Mouse (Mus musculus) macrophage (primary cell): Measurements from ENCODE around the gene Fbxw5. TPM values are rescaled to one million over a fixed set of nuclear protein-coding genes. Genes with fewer than 3 reads are reported as not detected.
A peak's percentile ranks its signal among the peaks of the same experiment; 100 is the strongest.
"Not testable (repeated sequence)": the region's sequence is repeated elsewhere in the genome, so short reads cannot be mapped to it uniquely, and the experiment has no call there.

Source experiments
- H3K27ac ChIP-seq: fragments of 350-480 bp; formaldehyde crosslinking; 2 replicates; pipeline ENCODE4 v1.9.0; 2021
- H3K36me3 ChIP-seq: fragments of 350-480 bp; formaldehyde crosslinking; 2 replicates; pipeline ENCODE4 v1.9.0; 2021; ENCODE audit errors: inconsistent target
- H3K4me3 ChIP-seq: fragments of 350-480 bp; formaldehyde crosslinking; 2 replicates; pipeline ENCODE4 v1.9.0; 2021; ENCODE audit errors: inconsistent target
- H3K79me2 ChIP-seq: fragments of 350-480 bp; formaldehyde crosslinking; 2 replicates; pipeline ENCODE4 v1.9.0; 2021; ENCODE audit errors: inconsistent target
- WGBS: methylation state at CpG from one replicate; pipeline ENCODE4 v1.1.7; 2026; ENCODE audit warnings: inconsistent platforms; ENCODE audit not compliant: missing documents; 5-methylcytosine and 5-hydroxymethylcytosine counted together
- polyA plus RNA-seq: library from polyadenylated mRNA; stranded (reverse); fragments of 250-400 nt; gene quantifications from 3 replicates; pipeline ENCODE4 v1.2.4, GENCODE M21; 2018; ENCODE audit warnings: inconsistent platforms

Fbxw5 gene
- polyA plus RNA-seq, 1 experiment from 2014 or later = 21.9 TPM

- H3K4me3 ChIP-seq = no peak overlapping the region
- H3K27ac ChIP-seq = no peak overlapping the region
- H3K79me2 ChIP-seq = peaks cover 32% of the 10 kb centered on the region; the same call in 1 of the 2 replicates
- 100% methylated on average over 2 of the region's 2 CpGs for WGBS
- H3K36me3 ChIP-seq = peaks cover 51% of the 10 kb centered on the region
Observed at GRCm38 (mm10) chr2:25533707-25534106, 33.2 kb downstream of the Fbxw5 start.

- no peak overlapping the region for H3K27ac ChIP-seq
- peaks cover 38% of the 10 kb centered on the region; the same call in 1 of the 2 replicates for H3K79me2 ChIP-seq
- H3K4me3 ChIP-seq = no peak overlapping the region
- H3K36me3 ChIP-seq = peaks cover 47% of the 10 kb centered on the region
- 76% methylated on average over 3 of the region's 3 CpGs for WGBS
Observed at GRCm38 (mm10) chr2:25534178-25534865, 33.8 kb downstream of the Fbxw5 start.

- 100% methylated on average over 2 of the region's 2 CpGs for WGBS
- H3K79me2 ChIP-seq = peaks cover 43% of the 10 kb centered on the region
- no peak overlapping the region for H3K4me3 ChIP-seq
- H3K27ac ChIP-seq = no peak overlapping the region
- H3K36me3 ChIP-seq = peaks cover 46% of the 10 kb centered on the region
Observed at GRCm38 (mm10) chr2:25534866-25535182, 34.3 kb downstream of the Fbxw5 start.

GRCm38 (mm10) chr2:25536531-25536930, 36.0 kb downstream of the Fbxw5 start:
- Histone ChIP-seq H3K79me2 (peaks cover 60% of the 10 kb centered on the region), H3K27ac (no peak overlapping the region), H3K36me3 (peaks cover 32% of the 10 kb centered on the region), H3K4me3 (no peak overlapping the region)
- WGBS = 96% methylated on average over 8 of the region's 8 CpGs

- WGBS = 98% methylated on average over 4 of the region's 4 CpGs
Observed at GRCm38 (mm10) chr2:25540541-25540948, 40.0 kb downstream of the Fbxw5 start.

GRCm38 (mm10) chr2:25541644-25542367, 41.3 kb downstream of the Fbxw5 start:
- H3K27ac ChIP-seq = no peak overlapping the region
- 89% methylated on average over 10 of the region's 10 CpGs for WGBS
- peaks cover 19% of the 10 kb centered on the region; the same call in 1 of the 2 replicates for H3K36me3 ChIP-seq
- H3K4me3 ChIP-seq = no peak overlapping the region
- H3K79me2 ChIP-seq = peaks cover 95% of the 10 kb centered on the region

More at GRCm38 (mm10) chr2:25540541-25540948, 40.0 kb downstream of the Fbxw5 start:
- Histone ChIP-seq H3K27ac (no peak overlapping the region), H3K79me2 (peaks cover 88% of the 10 kb centered on the region), H3K36me3 (peaks cover 27% of the 10 kb centered on the region), H3K4me3 (no peak overlapping the region)

- 5% methylated on average over 43 of the region's 43 CpGs for WGBS
- Histone ChIP-seq H3K79me2 (peaks cover 53% of the 10 kb centered on the region), H3K27ac (peak overlapping the region; percentile 47), H3K4me3 (peak overlapping the region; percentile 80), H3K36me3 (no peaks in the 10 kb centered on the region)
Observed at GRCm38 (mm10) chr2:25545996-25546810, 45.7 kb downstream of the Fbxw5 start.

GRCm38 (mm10) chr2:25546811-25547491, 46.4 kb downstream of the Fbxw5 start, which contains the start of gene Traf2:
Gene Traf2, minus strand, starts transcription at chr2:25546940.
- WGBS = 2% methylated on average over 48 of the region's 48 CpGs
- Histone ChIP-seq H3K36me3 (no peaks in the 10 kb centered on the region), H3K79me2 (peaks cover 45% of the 10 kb centered on the region), H3K4me3 (peak within 1 kb of the TSS; percentile 80), H3K27ac (peak within 1 kb of the TSS; percentile 47)

- WGBS = 76% methylated on average over 9 of the region's 9 CpGs
- Histone ChIP-seq H3K4me3 (no peak overlapping the region), H3K36me3 (no peaks in the 10 kb centered on the region), H3K27ac (no peak overlapping the region), H3K79me2 (peaks cover 22% of the 10 kb centered on the region)
Observed at GRCm38 (mm10) chr2:25549021-25549991, 48.8 kb downstream of the Fbxw5 start.

GRCm38 (mm10) chr2:25551186-25551585, 50.6 kb downstream of the Fbxw5 start:
- Histone ChIP-seq H3K4me3 (no peak overlapping the region), H3K27ac (no peak overlapping the region), H3K36me3 (no peaks in the 10 kb centered on the region), H3K79me2 (peaks cover 3% of the 10 kb centered on the region)
- 70% methylated on average over 5 of the region's 5 CpGs for WGBS

GRCm38 (mm10) chr2:25553171-25553786, 52.7 kb downstream of the Fbxw5 start:
- not testable (repeated sequence) for H3K79me2 ChIP-seq, H3K36me3 ChIP-seq, H3K4me3 ChIP-seq, H3K27ac ChIP-seq
- WGBS = 93% methylated on average over 2 of the region's 4 CpGs
